Mouse (Mus musculus) CD4-positive helper T cell, adult 2 months (primary cell): ENCODE results near the gene Tomt.
A peak's percentile ranks its signal among the peaks of the same experiment; 100 is the strongest.

ENCODE experiments used
- DNase-seq: peaks from one replicate; pipeline ENCODE4 v3.0.0-alpha.2; 2012; ENCODE audit warnings: low read depth, missing footprints, low spot score

Tomt gene

GRCm38 (mm10) chr7:101902846-101903245 is 3.3 kb downstream of the Tomt start:
- DNase-seq: no peak

- DNase-seq: no peak
Observed at GRCm38 (mm10) chr7:101901969-101902368, 4.2 kb downstream of the Tomt start.

GRCm38 (mm10) chr7:101900331-101901097 is 5.6 kb downstream of the Tomt start:
- DNase-seq: no peak

- peak; percentile 99 for DNase-seq
Observed at GRCm38 (mm10) chr7:101896104-101897066, 9.8 kb downstream of the Tomt start.

- no peak for DNase-seq
Observed at GRCm38 (mm10) chr7:101895695-101896094, 10.5 kb downstream of the Tomt start.

DNA sequence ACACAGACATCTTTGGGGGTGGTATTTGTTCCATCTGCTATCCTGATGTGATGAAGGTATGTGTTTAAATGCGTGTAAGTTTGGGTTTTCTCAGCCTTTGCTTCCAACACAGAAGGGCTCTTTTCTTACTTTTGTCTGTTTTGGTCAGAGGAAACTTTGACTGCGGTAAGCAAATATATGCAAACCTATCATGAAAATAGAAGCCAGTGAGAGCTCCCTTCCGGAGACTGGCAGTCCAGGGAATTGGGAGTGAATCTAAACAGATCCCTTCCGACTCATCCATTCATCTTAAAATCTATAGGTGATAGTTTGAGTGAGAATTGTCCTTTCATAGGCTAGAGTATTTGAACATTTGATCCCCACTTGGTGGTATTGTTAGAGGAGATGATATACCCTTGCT is 17.7 kb downstream of the Tomt start:
- no peak for DNase-seq

DNA sequence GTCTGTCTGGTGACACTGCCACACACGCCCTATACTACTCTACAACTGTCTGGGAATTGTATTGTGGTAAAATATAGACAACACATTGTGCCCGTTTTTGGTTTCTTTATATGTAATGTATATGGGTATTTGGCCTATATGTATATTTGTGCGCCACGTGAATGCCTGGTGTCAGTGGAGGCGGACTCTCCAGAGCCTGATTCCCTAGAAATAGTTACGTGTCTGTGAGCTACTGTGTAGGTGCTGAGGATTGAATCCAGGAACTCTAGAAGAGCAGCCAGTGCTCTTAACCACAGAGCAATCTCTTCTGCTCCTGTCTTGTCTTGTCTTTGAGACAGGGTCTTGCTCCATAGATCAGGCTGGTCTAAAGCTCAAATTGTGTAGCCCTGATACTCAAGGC is 19.9 kb downstream of the Tomt start:
- DNase-seq: no peak

DNA sequence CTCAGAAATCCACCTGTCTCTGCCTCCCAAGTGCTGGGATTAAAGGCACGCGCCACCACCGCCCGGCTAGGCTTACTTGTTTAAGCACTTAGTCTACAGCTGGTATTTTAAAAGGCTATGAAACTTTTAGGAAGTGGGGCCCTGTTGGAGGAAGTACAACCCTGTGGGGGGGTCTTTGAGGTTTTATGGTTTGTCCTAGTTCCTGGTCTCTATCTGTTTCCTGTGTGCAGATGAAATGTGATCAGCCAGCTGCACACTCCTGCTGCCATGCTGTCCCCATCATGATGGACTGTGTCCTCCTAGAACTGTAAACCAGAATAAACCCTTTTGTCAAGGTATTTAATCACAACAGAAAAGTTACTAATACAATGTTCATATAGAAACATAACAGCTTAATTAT is 22.0 kb downstream of the Tomt start:
- DNase-seq: no peak

- no peak for DNase-seq
Observed at GRCm38 (mm10) chr7:101882413-101883154, 23.6 kb downstream of the Tomt start.

DNA sequence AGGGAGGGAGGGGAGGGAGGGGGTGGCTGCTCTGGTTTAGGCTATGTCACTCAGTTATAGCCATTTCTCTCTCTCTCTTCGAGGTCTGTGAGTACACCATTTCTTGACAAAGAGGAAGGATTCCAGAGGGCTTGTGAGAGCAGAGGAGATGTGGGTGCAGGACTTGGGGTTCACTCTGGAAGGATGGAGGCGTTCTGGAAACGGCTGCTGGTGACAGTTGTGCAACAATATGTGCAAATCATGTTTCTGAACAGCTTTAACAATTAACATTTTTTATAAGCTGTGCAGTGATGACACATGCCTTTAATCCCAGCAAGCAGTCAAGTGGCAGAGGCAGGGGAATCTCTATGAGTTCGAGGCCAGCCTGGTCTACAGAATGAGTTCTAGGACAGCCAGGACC is 25.3 kb downstream of the Tomt start:
- DNase-seq: no peak

- DNase-seq: no peak
Observed at GRCm38 (mm10) chr7:101875978-101876377, 30.2 kb downstream of the Tomt start.

- DNase-seq: no peak
Observed at GRCm38 (mm10) chr7:101871296-101871695, 34.9 kb downstream of the Tomt start.

DNA sequence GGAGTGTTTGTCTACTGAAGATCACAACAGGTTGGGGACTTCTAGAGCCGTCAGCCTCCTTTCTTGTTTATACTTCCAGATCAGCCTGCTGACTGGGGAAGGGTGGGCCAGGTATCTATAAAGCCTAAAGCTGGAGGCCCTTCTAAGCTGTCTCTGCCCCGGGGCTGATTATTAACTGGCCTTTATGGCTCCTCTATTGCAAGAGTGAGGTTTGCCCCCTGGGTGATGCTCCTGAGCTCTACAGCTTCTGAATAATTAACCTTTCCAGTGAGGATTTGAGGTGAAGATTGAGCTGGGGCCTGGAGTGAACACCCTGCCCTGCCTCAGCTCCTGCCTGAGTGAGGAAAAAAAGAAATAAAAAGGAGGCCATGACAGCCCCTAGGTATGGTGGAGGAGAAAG is 35.5 kb downstream of the Tomt start, which contains the start of gene Folr1:
Folr1 (minus strand) TSS at position 160 of the 400 bp plus-strand sequence.
- DNase-seq: no peak

DNA sequence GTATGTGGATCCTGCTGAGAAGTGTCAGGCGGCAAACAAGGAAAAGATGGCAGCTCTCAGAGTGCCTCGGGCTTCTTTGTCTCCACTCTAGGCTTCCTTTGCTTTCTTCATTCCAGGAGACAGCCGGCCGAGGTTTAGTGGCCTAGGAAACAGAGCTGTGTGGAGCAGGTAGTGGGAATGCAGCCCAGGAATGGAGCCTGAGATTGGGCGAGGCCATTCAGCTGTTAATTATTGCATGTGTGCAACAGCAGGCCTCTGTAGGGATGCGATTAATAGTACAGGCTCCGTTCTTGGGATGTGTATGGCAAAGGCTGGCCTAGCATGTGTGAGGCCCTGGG is 37.0 kb downstream of the Tomt start:
- DNase-seq: no peak

DNA sequence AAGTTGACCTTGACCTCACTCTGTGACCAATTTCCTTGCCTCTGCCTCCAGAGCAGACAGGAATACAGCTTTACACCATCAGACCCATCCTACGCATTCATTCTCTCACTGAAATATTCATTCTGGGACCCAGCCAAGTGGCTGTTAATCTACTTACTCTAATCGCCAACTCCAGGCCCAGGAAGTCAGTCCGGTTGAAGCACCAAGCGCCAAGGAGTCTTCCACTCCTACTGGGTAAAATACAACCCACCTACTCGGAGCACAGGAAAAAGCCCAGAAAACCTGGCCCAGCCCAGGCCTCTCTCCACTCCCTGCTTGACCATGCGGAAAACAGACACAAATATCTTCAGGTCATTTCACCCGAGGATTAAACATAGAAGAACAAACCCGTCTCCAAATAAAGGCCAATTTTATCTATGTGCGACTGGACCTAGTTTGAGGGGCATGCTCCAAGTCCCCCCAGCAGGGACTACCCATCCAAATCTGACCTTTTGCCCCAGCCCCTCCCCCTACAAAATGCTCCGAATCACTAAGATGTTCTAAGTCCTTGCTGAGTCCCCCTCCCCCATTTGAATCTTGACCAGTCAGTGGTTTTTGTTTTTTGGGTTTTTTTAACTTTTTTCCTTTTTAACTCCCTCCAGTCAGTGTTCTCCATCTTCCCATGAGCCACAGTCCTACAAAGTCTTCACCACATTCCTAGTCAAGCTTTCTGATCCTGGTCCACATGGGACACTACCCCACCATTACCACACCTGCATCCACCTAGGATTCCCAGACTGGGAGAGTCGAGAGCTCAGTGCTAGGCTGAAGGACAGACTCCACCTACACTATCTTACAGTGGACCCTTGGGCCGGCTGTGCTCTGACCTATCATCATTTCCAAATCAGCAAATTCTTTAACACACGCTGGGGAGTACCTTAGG is 37.7 kb downstream of the Tomt start:
- no peak for DNase-seq

DNA sequence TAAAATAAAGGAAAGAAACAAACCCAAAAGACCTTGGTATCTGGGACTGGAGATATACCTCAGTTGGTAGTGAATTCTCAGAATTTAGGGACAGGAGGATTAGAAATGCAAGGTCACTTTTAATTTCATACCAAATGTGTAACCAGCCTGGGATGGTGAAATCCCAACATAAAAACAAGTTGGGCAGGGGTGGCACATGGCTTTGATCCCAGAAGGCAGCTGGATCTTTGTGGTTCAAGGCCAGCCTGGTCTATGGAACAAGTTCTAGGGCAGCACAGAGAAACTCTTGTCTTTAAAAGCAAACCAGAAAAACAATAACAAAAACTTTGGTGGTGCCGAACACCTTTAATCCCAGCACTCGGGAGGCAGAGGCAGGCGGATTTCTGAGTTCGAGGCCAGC is 38.7 kb downstream of the Tomt start:
- no peak for DNase-seq

DNA sequence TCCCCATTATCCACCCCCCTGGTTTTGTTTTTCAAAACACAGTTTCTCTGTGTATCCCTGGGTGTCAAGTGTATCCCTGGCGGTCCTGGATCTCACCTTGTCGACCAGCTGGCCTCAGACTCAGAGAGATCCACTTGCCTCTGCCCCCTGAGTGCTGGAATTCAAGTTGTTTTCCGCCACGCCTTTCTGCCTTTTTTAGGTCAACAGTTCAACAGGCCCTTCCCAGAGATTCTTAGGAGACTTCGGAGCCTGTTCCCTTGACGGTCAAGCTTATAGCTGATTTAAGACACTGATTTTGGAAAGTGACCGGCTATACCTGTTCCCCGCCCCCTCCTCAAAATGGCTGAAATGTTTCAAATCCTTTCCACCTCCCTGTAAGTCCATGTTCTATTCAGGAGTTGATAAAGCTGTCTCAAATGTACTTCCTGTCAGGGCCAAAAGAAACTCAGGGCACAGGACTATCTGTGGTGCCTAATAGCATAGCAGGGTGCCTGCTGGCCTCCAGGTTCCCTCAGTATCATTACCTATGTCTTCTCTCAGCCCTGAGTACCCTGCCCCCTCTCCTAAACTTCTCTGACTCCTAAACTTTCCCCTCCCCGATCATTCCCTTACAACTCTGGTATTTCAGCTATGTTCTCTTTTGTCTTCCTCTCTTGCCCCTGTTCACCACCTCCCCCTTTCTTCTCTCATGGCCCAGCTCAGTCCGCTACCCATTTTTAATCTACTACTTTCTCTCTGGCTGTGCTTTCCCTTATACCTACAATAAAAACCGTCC is 39.5 kb downstream of the Tomt start:
- DNase-seq: no peak

DNA sequence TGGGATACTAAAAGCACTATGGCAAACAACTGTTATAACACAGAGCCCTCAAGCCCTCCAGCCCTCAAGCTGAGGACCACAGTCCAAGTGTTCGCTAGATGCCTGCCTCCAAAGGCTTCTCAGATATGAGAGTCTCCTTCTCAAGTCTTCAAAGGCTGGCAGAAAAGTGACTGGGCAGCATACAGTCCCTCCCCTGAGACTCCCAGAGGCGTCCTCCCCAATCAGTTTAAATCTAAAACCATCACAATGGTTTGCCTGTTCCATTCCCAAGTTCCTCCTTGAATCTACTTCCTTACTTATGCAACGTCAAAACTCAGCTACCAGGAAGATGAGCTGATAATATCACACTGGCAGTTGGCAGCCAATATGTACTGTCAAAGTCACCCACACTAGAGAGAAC is 42.7 kb downstream of the Tomt start, which contains the start of gene Anapc15:
Anapc15 (plus strand) TSS at position 301 of the 400 bp plus-strand sequence.
- no peak for DNase-seq

DNA sequence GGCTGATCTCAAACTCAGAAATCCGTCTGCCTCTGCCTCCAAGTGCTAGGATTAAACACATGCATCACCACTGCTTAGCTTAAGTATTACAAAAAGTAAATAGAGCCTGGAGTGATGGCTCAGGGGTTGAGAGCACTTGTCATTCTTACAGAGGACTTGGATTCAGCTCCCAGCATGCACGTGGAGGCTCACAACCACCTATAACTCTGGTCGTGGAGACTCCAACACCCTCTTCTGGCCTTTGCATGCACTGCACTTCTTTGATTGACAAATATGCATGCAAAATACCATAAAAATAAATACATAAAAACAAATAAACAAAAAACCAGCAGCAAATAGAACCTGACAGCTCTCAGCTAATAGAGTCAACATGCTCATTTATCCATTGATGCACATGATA is 43.9 kb downstream of the Tomt start:
- no peak for DNase-seq

DNA sequence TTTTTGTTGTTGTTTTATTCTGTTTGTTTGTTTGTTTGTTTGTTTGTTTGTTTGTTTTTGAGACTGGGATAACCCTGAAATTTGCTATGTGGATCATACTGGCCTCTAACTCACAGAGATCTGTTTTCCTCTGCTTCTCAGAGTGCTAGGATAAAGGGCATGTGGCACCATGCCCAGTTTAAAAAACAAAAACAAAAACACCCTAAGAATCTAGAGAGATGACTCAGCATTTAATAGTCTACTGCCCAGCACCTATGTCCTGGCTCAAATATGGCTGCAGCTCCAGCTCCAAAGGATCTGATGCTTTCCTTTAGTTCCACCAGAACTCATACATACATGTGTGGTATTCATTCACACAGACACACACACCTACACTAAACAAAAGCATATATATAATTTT is 45.2 kb downstream of the Tomt start:
- no peak for DNase-seq
